Mouse (Mus musculus): ENCODE measurements around the gene Dab2ip. TPM values are rescaled to one million over a fixed set of nuclear protein-coding genes. Genes with fewer than 3 reads are reported as not detected.

The Dab2ip gene
- polyA plus RNA-seq, 1 experiment from 2014 or later, result 5.1 TPM

DNA sequence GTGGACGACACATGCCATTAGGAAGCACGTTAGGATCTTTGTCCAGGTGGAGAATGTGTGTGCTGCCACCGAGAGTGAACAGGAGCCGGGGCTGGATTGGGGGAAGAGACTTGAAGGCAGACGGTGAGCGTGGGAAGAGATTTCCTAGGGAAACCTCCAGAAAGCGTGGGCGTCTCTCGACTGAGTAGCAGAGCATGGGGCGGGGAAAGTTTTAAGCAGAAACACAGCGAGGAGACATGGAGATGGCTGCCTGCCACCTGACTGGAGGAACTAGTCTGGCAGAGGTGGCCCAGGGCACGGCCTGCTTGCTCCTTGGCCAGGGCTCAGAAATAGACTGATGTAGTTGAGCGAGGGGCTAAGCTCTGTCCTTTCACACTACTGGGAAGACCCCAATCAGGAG lies 82.5 kb downstream of the Dab2ip start:
- H3K9ac ChIP-seq (ENCODE audit: low read depth, low read length), result no peak overlapping the region
- no peak overlapping the region for H3K27ac ChIP-seq (ENCODE audit: low read length)
- no peak overlapping the region for H3K4me2 ChIP-seq (ENCODE audit: low read depth, low read length)
- no peak overlapping the region for H3K4me3 ChIP-seq (ENCODE audit: low read depth, low read length)
- ATAC-seq (ENCODE audit: low read depth), result no peak
- H3K36me3 ChIP-seq (ENCODE audit: control insufficient read depth, insufficient read depth), result no peaks in the 10 kb centered on the region
- H3K4me1 ChIP-seq (ENCODE audit: control insufficient read depth, low read depth, low read length), result no peaks in the 10 kb centered on the region
- 71% methylated on average over 13 of the region's 13 CpGs for WGBS (ENCODE audit: insufficient replicate concordance)
- no peaks in the 10 kb centered on the region for H3K9me3 ChIP-seq (replicated peaks; ENCODE audit: control insufficient read depth, low read length)
- no peaks in the 10 kb centered on the region for H3K27me3 ChIP-seq (ENCODE audit: control insufficient read depth, insufficient read depth, low read depth, low read length)

DNA sequence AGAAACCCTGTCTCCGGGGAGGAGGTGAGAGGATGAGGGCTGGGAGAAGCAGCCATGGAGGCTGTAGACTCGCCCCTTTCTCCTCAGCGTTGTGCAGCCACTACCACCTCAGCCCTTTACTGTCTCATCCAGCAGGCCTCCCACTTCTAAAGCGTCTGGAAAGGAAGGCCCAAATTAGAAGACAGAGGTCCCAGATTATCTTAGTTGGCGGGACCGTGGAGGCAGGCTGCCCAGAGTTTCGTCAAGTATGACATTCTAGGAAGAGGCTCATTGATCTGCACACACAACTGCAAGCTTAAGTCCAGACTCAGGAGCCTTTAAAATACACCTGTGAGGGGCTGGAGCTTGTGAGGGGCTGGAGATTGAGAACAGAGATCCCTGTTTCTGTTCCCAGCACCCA lies 84.2 kb downstream of the Dab2ip start:
- Histone ChIP-seq H3K4me1 (ENCODE audit: control insufficient read depth, low read depth, low read length) (no peaks in the 10 kb centered on the region), H3K27ac (ENCODE audit: low read length) (no peak overlapping the region), H3K36me3 (ENCODE audit: control insufficient read depth, insufficient read depth) (no peaks in the 10 kb centered on the region), H3K4me3 (ENCODE audit: low read depth, low read length) (no peak overlapping the region), H3K4me2 (ENCODE audit: low read depth, low read length) (no peak overlapping the region), H3K9me3 (replicated peaks; ENCODE audit: control insufficient read depth, low read length) (no peaks in the 10 kb centered on the region), H3K9ac (ENCODE audit: low read depth, low read length) (no peak overlapping the region), H3K27me3 (ENCODE audit: control insufficient read depth, insufficient read depth, low read depth, low read length) (no peaks in the 10 kb centered on the region)
- 53% methylated on average over 7 of the region's 7 CpGs for WGBS (ENCODE audit: insufficient replicate concordance)
- ATAC-seq (ENCODE audit: low read depth), result no peak

DNA sequence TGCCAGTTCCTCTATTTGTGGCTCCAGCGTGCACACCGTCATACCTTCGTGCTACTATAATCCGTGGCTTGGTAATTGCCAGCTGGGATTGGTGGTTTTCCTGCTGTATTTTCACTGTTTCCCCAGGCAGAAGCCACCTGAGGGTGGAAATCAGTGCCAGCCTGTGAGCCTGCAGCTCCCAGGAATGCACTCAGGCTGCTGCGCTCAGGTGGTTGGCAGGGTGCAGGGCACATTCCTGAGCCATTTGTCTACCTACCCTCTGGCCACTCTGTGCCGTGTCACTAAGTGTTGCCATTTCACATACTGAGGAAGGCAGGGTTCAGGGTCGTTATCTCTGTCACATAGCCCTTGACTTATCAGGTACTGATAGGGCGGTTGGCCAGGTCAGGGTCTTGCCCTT lies 88.5 kb downstream of the Dab2ip start:
- 56% methylated on average over 8 of the region's 8 CpGs for WGBS (ENCODE audit: insufficient replicate concordance)
- 0 out of 2 replicates have a peak, but pooled peaks have one; percentile 11 for ATAC-seq (ENCODE audit: low read depth)
- Histone ChIP-seq H3K27me3 (ENCODE audit: control insufficient read depth, insufficient read depth, low read depth, low read length) (no peaks in the 10 kb centered on the region), H3K9me3 (replicated peaks; ENCODE audit: control insufficient read depth, low read length) (no peaks in the 10 kb centered on the region), H3K4me2 (ENCODE audit: low read depth, low read length) (no peak overlapping the region), H3K4me1 (ENCODE audit: control insufficient read depth, low read depth, low read length) (no peaks in the 10 kb centered on the region), H3K4me3 (ENCODE audit: low read depth, low read length) (no peak overlapping the region), H3K27ac (ENCODE audit: low read length) (no peak overlapping the region), H3K36me3 (ENCODE audit: control insufficient read depth, insufficient read depth) (no peaks in the 10 kb centered on the region), H3K9ac (ENCODE audit: low read depth, low read length) (no peak overlapping the region)

DNA sequence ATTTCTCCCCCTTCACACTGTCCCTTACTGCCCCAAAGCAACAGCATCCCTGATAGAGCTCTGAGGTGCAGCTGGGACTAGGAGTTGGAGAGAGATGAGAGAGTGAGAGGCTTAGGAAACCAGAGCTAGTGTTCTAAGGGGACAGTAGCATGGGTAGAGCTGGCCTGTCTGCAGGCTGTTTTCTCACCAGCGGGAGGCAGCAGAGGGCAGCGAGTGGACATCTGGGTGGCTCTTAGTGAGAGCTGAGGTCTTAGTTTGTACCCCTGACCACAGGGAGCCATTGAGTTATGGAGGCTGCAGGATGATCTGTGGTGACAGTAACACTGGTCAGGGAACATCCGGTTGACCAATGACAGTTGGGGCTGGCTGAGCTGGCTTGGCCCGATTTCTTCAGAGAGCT lies 91.6 kb downstream of the Dab2ip start:
- peak; percentile 50 for ATAC-seq (ENCODE audit: low read depth)
- no peaks in the 10 kb centered on the region for H3K27me3 ChIP-seq (ENCODE audit: control insufficient read depth, insufficient read depth, low read depth, low read length)
- 34% methylated on average over 4 of the region's 4 CpGs for WGBS (ENCODE audit: insufficient replicate concordance)

DNA sequence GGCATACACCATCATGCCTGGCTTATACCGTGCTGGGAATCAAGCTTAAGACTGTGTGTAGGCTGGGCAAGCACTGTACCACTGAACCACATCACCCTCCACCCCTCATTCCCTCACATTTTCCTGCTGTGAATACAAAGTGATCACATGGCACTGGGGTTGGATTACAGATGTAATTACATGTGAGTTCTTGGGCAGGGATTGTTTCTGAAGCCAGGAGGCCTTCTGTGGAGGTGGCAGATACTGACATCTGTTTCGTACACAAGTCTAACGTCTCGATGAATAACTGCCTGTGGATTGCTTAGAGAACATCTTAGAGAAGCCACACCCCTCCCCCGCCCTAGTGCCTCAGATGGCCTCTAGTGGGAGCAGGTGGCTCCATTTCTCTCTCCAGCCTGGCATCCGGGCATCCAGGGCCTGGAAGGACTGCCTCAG lies 93.2 kb downstream of the Dab2ip start:
- 52% methylated on average over 6 of the region's 6 CpGs for WGBS (ENCODE audit: insufficient replicate concordance)
- no peaks in the 10 kb centered on the region for H3K36me3 ChIP-seq (ENCODE audit: control insufficient read depth, insufficient read depth)
- ATAC-seq (ENCODE audit: low read depth), result no peak
- H3K4me1 ChIP-seq (ENCODE audit: control insufficient read depth, low read depth, low read length), result no peaks in the 10 kb centered on the region; the same call in 1 of the 2 replicates
- no peak overlapping the region for H3K4me3 ChIP-seq (ENCODE audit: low read depth, low read length)
- H3K9me3 ChIP-seq (replicated peaks; ENCODE audit: control insufficient read depth, low read length), result no peaks in the 10 kb centered on the region
- no peaks in the 10 kb centered on the region for H3K27me3 ChIP-seq (ENCODE audit: control insufficient read depth, insufficient read depth, low read depth, low read length)
- H3K9ac ChIP-seq (ENCODE audit: low read depth, low read length), result no peak overlapping the region
- no peak overlapping the region for H3K27ac ChIP-seq (ENCODE audit: low read length)
- no peak overlapping the region for H3K4me2 ChIP-seq (ENCODE audit: low read depth, low read length)

More for the DNA sequence above, 91.6 kb downstream of the Dab2ip start:
- Histone ChIP-seq H3K9me3 (replicated peaks; ENCODE audit: control insufficient read depth, low read length) (no peaks in the 10 kb centered on the region), H3K4me1 (ENCODE audit: control insufficient read depth, low read depth, low read length) (no peaks in the 10 kb centered on the region; the same call in 1 of the 2 replicates), H3K9ac (ENCODE audit: low read depth, low read length) (no peak overlapping the region), H3K4me2 (ENCODE audit: low read depth, low read length) (no peak overlapping the region), H3K27ac (ENCODE audit: low read length) (no peak overlapping the region), H3K36me3 (ENCODE audit: control insufficient read depth, insufficient read depth) (no peaks in the 10 kb centered on the region), H3K4me3 (ENCODE audit: low read depth, low read length) (no peak overlapping the region)

DNA sequence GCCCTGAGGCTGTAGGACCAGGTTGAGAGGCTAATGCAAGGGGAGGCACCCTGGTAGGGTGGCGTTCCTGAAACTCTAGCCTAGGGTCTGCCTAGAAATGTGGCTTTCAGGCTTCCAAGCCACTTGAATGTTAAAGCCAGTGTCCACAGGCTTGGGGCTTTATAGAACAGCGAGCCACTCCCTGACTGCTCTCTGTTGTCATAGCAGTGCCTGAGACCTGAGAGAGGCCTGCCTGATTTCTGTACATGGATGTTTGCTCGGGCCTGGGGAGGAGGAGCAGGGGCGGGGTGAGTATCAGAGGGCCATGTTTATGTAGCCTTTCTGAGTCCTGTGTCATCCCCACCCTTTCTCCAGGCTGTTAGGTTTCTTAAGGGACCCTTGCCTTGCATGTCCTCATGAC lies 94.9 kb downstream of the Dab2ip start:
- no peaks in the 10 kb centered on the region; the same call in 1 of the 2 replicates for H3K4me1 ChIP-seq (ENCODE audit: control insufficient read depth, low read depth, low read length)
- H3K27me3 ChIP-seq (ENCODE audit: control insufficient read depth, insufficient read depth, low read depth, low read length), result no peaks in the 10 kb centered on the region
- no peak overlapping the region for H3K27ac ChIP-seq (ENCODE audit: low read length)
- ATAC-seq (ENCODE audit: low read depth), result peak; percentile 39; the same call in 1 of the 2 replicates
- no peak overlapping the region for H3K4me2 ChIP-seq (ENCODE audit: low read depth, low read length)
- WGBS (ENCODE audit: insufficient replicate concordance), result 54% methylated on average over 4 of the region's 4 CpGs
- H3K9me3 ChIP-seq (replicated peaks; ENCODE audit: control insufficient read depth, low read length), result no peaks in the 10 kb centered on the region
- H3K9ac ChIP-seq (ENCODE audit: low read depth, low read length), result no peak overlapping the region
- no peaks in the 10 kb centered on the region for H3K36me3 ChIP-seq (ENCODE audit: control insufficient read depth, insufficient read depth)
- no peak overlapping the region for H3K4me3 ChIP-seq (ENCODE audit: low read depth, low read length)

DNA sequence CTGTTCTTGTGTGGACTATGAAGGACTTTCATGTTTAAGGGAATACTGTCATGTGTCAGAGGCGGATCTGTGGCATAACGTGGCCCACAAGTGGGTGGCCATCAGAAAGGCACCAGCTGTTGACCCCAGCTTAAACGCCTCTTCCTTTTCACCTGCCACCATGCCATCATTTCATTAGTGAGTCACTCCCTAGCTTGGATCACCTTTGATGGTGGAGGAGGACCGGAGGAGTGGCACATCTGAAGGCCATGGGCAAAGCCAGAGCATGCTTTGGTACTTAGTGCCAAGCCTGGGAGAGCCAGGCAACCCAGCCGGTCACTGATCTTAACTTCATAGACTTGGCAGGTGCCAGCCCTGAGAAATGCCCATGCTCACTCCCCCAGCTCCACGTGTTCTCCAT lies 96.7 kb downstream of the Dab2ip start:
- ATAC-seq (ENCODE audit: low read depth), result no peak
- 60% methylated on average over 6 of the region's 6 CpGs for WGBS (ENCODE audit: insufficient replicate concordance)
- H3K36me3 ChIP-seq (ENCODE audit: control insufficient read depth, insufficient read depth), result no peaks in the 10 kb centered on the region
- no peaks in the 10 kb centered on the region; the same call in 1 of the 2 replicates for H3K4me1 ChIP-seq (ENCODE audit: control insufficient read depth, low read depth, low read length)
- no peak overlapping the region for H3K4me2 ChIP-seq (ENCODE audit: low read depth, low read length)
- no peaks in the 10 kb centered on the region for H3K9me3 ChIP-seq (replicated peaks; ENCODE audit: control insufficient read depth, low read length)
- H3K4me3 ChIP-seq (ENCODE audit: low read depth, low read length), result no peak overlapping the region
- H3K27me3 ChIP-seq (ENCODE audit: control insufficient read depth, insufficient read depth, low read depth, low read length), result no peaks in the 10 kb centered on the region
- H3K27ac ChIP-seq (ENCODE audit: low read length), result no peak overlapping the region
- no peak overlapping the region for H3K9ac ChIP-seq (ENCODE audit: low read depth, low read length)

DNA sequence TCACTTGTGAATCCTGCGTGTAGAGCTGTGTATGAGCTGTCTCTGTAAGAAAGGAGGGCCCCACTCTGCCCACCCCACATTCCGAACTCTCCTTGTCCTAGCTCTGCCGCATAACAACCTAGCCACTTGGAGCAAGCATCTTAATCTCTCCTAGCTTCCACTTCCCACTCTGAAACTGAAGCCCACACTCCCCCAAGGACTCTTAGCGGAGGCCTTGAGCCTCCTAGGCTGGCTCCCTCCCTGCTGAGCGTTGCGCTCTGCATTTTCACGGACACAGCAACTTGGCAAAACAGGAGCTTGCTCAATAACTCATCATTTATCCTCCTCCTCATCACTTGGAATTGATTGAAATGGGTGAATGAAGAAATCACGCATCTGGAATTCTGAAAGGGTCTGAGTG lies 97.9 kb downstream of the Dab2ip start:
- Histone ChIP-seq H3K4me1 (ENCODE audit: control insufficient read depth, low read depth, low read length) (no peaks in the 10 kb centered on the region; the same call in 1 of the 2 replicates), H3K4me3 (ENCODE audit: low read depth, low read length) (no peak overlapping the region), H3K27ac (ENCODE audit: low read length) (no peak overlapping the region), H3K9me3 (replicated peaks; ENCODE audit: control insufficient read depth, low read length) (no peaks in the 10 kb centered on the region), H3K4me2 (ENCODE audit: low read depth, low read length) (no peak overlapping the region), H3K27me3 (ENCODE audit: control insufficient read depth, insufficient read depth, low read depth, low read length) (peaks cover 10% of the 10 kb centered on the region), H3K9ac (ENCODE audit: low read depth, low read length) (no peak overlapping the region), H3K36me3 (ENCODE audit: control insufficient read depth, insufficient read depth) (no peaks in the 10 kb centered on the region)
- no peak for ATAC-seq (ENCODE audit: low read depth)
- WGBS (ENCODE audit: insufficient replicate concordance), result 75% methylated on average over 8 of the region's 8 CpGs

DNA sequence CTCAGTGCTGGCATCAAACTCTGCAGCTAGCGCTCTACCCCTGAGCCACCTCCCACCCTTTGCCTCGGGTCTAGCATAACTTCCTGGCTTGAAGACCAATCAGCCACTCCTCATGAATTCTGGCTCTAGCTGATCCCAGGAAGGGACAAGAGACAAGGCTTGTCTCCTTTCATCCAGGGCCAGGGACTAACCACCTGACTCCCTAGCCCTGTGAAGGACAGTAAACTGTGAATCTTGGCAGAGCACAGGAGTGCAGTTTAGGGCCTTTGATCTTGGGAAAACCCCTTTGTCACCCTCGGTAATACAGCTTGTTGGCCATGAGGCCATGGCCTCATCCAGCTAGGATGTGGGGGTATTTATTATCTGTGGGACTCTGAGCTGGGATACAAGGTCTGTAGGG lies 100.2 kb downstream of the Dab2ip start:
- H3K9ac ChIP-seq (ENCODE audit: low read depth, low read length), result no peak overlapping the region
- H3K4me2 ChIP-seq (ENCODE audit: low read depth, low read length), result no peak overlapping the region
- no peak overlapping the region for H3K4me3 ChIP-seq (ENCODE audit: low read depth, low read length)
- H3K36me3 ChIP-seq (ENCODE audit: control insufficient read depth, insufficient read depth), result no peaks in the 10 kb centered on the region
- no peaks in the 10 kb centered on the region for H3K9me3 ChIP-seq (replicated peaks; ENCODE audit: control insufficient read depth, low read length)
- H3K27ac ChIP-seq (ENCODE audit: low read length), result no peak overlapping the region
- peaks cover 31% of the 10 kb centered on the region for H3K27me3 ChIP-seq (ENCODE audit: control insufficient read depth, insufficient read depth, low read depth, low read length)
- H3K4me1 ChIP-seq (ENCODE audit: control insufficient read depth, low read depth, low read length), result peaks cover 5% of the 10 kb centered on the region
- WGBS (ENCODE audit: insufficient replicate concordance), result 36% methylated on average over 3 of the region's 3 CpGs
- ATAC-seq (ENCODE audit: low read depth), result no peak

Measured in liver, embryonic 16.5 days (tissue).